Mouse (Mus musculus): ENCODE data around the gene Lin7b.

DNA sequence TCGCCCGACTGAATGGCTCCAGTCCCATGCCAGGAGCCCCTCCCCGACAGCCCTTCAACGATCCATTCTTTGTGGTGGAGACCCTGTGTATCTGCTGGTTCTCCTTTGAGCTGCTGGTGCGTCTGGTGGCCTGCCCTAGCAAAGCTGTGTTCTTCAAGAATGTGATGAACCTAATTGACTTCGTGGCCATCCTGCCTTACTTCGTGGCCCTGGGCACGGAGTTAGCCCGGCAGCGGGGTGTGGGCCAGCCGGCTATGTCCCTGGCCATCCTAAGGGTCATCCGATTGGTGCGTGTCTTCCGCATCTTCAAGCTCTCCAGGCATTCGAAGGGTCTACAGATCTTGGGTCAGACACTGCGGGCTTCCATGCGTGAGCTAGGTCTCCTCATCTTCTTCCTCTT is 38.6 kb upstream of the Lin7b start:
- TF ChIP-seq CTCF (IDR thresholded peaks at IDR 0.05; ENCODE audit: control insufficient read depth, insufficient read depth, low read length) (no peak), POLR2A (IDR thresholded peaks at IDR 0.05; ENCODE audit: borderline replicate concordance, control insufficient read depth, low read depth, low read length) (no peak)

Data from bone marrow, adult 2 months (tissue).